Mouse (Mus musculus) small intestine, adult 2 months (tissue): ENCODE measurements around the gene Eef1akmt3.

Experiments
- CTCF ChIP-seq: fragments of 200-500 bp; IDR thresholded peaks from 2 replicates; pipeline ENCODE4 v1.5.1; 2012; ENCODE audit warnings: low read depth, mild to moderate bottlenecking, control low read depth, inconsistent platforms, low read length, moderate library complexity, mixed read lengths; ENCODE audit not compliant: insufficient replicate concordance, insufficient read length; ENCODE audit errors: extremely low read depth
- POLR2A ChIP-seq: fragments of 200-500 bp; IDR thresholded peaks from 2 replicates; pipeline ENCODE4 v1.6.1; 2012; ENCODE audit warnings: low read depth, mild to moderate bottlenecking, control low read depth, inconsistent platforms, low read length, moderate library complexity

- no peak for TF ChIP-seq POLR2A
- TF ChIP-seq CTCF, result no peak
These were observed 543 bp upstream of the Eef1akmt3 start for GRCm38 (mm10) chr10:127041774-127042338.
